Mouse (Mus musculus) MEL (cell line): ENCODE data around the gene 6430548M08Rik. TPM values are rescaled to one million over a fixed set of nuclear protein-coding genes. Genes with fewer than 3 reads are reported as not detected.

Experiments
- DNase-seq: peaks from one replicate; pipeline ENCODE4 v3.0.0; 2011; ENCODE audit warnings: low read depth, low spot score
- H3K27ac ChIP-seq: 2 replicates; pipeline ENCODE4 v1.5.1; 2012; ENCODE audit warnings: low read depth, mild to moderate bottlenecking, control low read depth, low read length, moderate library complexity; ENCODE audit not compliant: control insufficient read depth
- H3K27me3 ChIP-seq, 2 experiments: fragments of 150-350 bp in 1 of 2; sonication (generic) in 1 of 2; 2 replicates each; pipeline ENCODE4 v1.6.1; 2012; ENCODE audit warnings: low read length in 2 of 2, mild to moderate bottlenecking in 2 of 2, improper control_type of control experiment in 1 of 2, moderate library complexity in 1 of 2; ENCODE audit not compliant: insufficient read depth in 2 of 2, control insufficient read depth in 1 of 2
- H3K36me3 ChIP-seq, 2 experiments: 2 replicates each; pipeline ENCODE4 v1.6.1; 2012 to 2014; ENCODE audit warnings: low read length in 2 of 2, improper control_type of control experiment in 1 of 2, inconsistent platforms in 1 of 2, mild to moderate bottlenecking in 1 of 2; ENCODE audit not compliant: insufficient read depth in 2 of 2, control insufficient read depth in 1 of 2
- H3K4me1 ChIP-seq, 2 experiments: fragments of 150-350 bp in 1 of 2; sonication (generic) in 1 of 2; 2 replicates each; pipeline ENCODE4 v1.6.1; 2012; ENCODE audit warnings: low read length in 2 of 2, improper control_type of control experiment in 1 of 2, mild to moderate bottlenecking in 1 of 2; ENCODE audit not compliant: insufficient read depth in 2 of 2, control insufficient read depth in 1 of 2
- H3K4me3 ChIP-seq, 2 experiments: fragments of 150-350 bp in 1 of 2; sonication (generic) in 1 of 2; 2 replicates each; pipeline ENCODE4 v1.5.1; 2012; ENCODE audit warnings: low read depth in 2 of 2, low read length in 2 of 2, mild to moderate bottlenecking in 2 of 2, moderate library complexity in 2 of 2, control low read depth in 1 of 2, improper control_type of control experiment in 1 of 2; ENCODE audit not compliant: control insufficient read depth in 1 of 2, insufficient read depth in 1 of 2
- H3K79me2 ChIP-seq: 2 replicates; pipeline ENCODE4 v1.6.1; 2012; ENCODE audit warnings: mild to moderate bottlenecking, low read length, moderate library complexity; ENCODE audit not compliant: control insufficient read depth, poor library complexity, insufficient read depth
- H3K9ac ChIP-seq: 2 replicates; pipeline ENCODE4 v1.6.1; 2012; ENCODE audit warnings: low read depth, mild to moderate bottlenecking, control low read depth, low read length, moderate library complexity; ENCODE audit not compliant: control insufficient read depth, poor library complexity, severe bottlenecking
- H3K9me3 ChIP-seq: fragments of 150-350 bp; sonication (generic); replicated peaks from 2 replicates; pipeline ENCODE4 v1.6.1; 2012; ENCODE audit warnings: mild to moderate bottlenecking, low read length, improper control_type of control experiment, moderate library complexity; ENCODE audit not compliant: insufficient read depth
- CHD1 ChIP-seq: IDR thresholded peaks from 2 replicates; pipeline ENCODE4 v1.6.1; 2012; ENCODE audit warnings: low read depth, mild to moderate bottlenecking, inconsistent platforms, low read length, improper control_type of control experiment
- CTCF ChIP-seq, 3 experiments: IDR thresholded peaks in 2 of 3; conservative IDR thresholded peaks in 1 of 3; 2 replicates each; pipeline ENCODE4 v1.5.1; 2011 to 2012; ENCODE audit warnings: low read length in 3 of 3, low read depth in 2 of 3, mild to moderate bottlenecking in 2 of 3, improper control_type of control experiment in 1 of 3, inconsistent platforms in 1 of 3, mixed read lengths in 1 of 3, moderate library complexity in 1 of 3; ENCODE audit not compliant: control insufficient read depth in 1 of 3, insufficient read depth in 1 of 3, poor library complexity in 1 of 3, severe bottlenecking in 1 of 3
- E2F4 ChIP-seq: IDR thresholded peaks from 2 replicates; pipeline ENCODE4 v1.6.1; 2011; ENCODE audit warnings: low read depth, low read length, improper control_type of control experiment, borderline replicate concordance
- EP300 ChIP-seq, 2 experiments: IDR thresholded peaks; 2 replicates each; pipeline ENCODE4 v1.6.1; 2011; ENCODE audit warnings: improper control_type of control experiment in 2 of 2, low read length in 2 of 2, low read depth in 1 of 2, mild to moderate bottlenecking in 1 of 2
- GATA1 ChIP-seq: IDR thresholded peaks from 2 replicates; pipeline ENCODE4 v1.6.1; 2011; ENCODE audit warnings: low read depth, low read length, improper control_type of control experiment
- KAT2A ChIP-seq: conservative IDR thresholded peaks from 2 replicates; pipeline ENCODE4 v1.6.1; 2012; ENCODE audit warnings: low read depth, low read length, improper control_type of control experiment, inconsistent platforms
- MEF2A ChIP-seq: IDR thresholded peaks from 2 replicates; pipeline ENCODE4 v1.6.1; 2014; ENCODE audit warnings: low read depth, mild to moderate bottlenecking, inconsistent platforms, low read length, improper control_type of control experiment; ENCODE audit not compliant: poor library complexity, insufficient replicate concordance, severe bottlenecking; ENCODE audit errors: extremely low read depth
- NELFE ChIP-seq: IDR thresholded peaks from 2 replicates; pipeline ENCODE4 v1.6.1; 2011; ENCODE audit warnings: low read depth, low read length, improper control_type of control experiment
- RAD21 ChIP-seq: IDR thresholded peaks from 2 replicates; pipeline ENCODE4 v1.6.1; 2011; ENCODE audit warnings: mild to moderate bottlenecking, low read depth, low read length, improper control_type of control experiment
- SIN3A ChIP-seq: IDR thresholded peaks from 2 replicates; pipeline ENCODE4 v1.6.1; 2012; ENCODE audit warnings: low read length, improper control_type of control experiment, inconsistent platforms
- SMC3 ChIP-seq: IDR thresholded peaks from 2 replicates; pipeline ENCODE4 v1.6.1; 2011; ENCODE audit warnings: low read depth, low read length, improper control_type of control experiment
- TBP ChIP-seq: IDR thresholded peaks from 2 replicates; pipeline ENCODE4 v1.8.0; 2011; ENCODE audit warnings: low read depth, low read length, improper control_type of control experiment
- USF1 ChIP-seq: IDR thresholded peaks from 2 replicates; pipeline ENCODE4 v1.6.1; 2014; ENCODE audit warnings: low read depth, mild to moderate bottlenecking, inconsistent platforms, low read length, improper control_type of control experiment, moderate library complexity
- ZC3H11A ChIP-seq: IDR thresholded peaks from 2 replicates; pipeline ENCODE4 v1.6.1; 2012; ENCODE audit warnings: low read depth, mild to moderate bottlenecking, inconsistent platforms, low read length, improper control_type of control experiment
- ZKSCAN1 ChIP-seq: IDR thresholded peaks from 2 replicates; pipeline ENCODE4 v1.6.1; 2012; ENCODE audit warnings: low read depth, mild to moderate bottlenecking, inconsistent platforms, low read length, improper control_type of control experiment, moderate library complexity
- polyA plus RNA-seq, 2 experiments: library from polyadenylated mRNA; stranded (reverse) in 1 of 2; unstranded in 1 of 2; fragments of >175 nt in 1 of 2; fragments of >200 nt in 1 of 2; gene quantifications; 2 replicates each; pipeline versions ENCODE4 v1.2.1 to v1.2.4; 2012; ENCODE audit warnings: low replicate concordance in 2 of 2, low read depth in 1 of 2; ENCODE audit not compliant: insufficient read length in 2 of 2, insufficient read depth in 1 of 2, missing spikeins in 1 of 2
- total RNA-seq: library from RNA; depleted of rRNA; stranded (reverse); fragments of 300-350 nt; gene quantifications from 2 replicates; pipeline ENCODE4 v1.2.3, GENCODE M21; 2012

Gene 6430548M08Rik
- total and polyA plus RNA-seq, 3 experiments, result 0.96 to 1.9 TPM; not detected in 1

DNA sequence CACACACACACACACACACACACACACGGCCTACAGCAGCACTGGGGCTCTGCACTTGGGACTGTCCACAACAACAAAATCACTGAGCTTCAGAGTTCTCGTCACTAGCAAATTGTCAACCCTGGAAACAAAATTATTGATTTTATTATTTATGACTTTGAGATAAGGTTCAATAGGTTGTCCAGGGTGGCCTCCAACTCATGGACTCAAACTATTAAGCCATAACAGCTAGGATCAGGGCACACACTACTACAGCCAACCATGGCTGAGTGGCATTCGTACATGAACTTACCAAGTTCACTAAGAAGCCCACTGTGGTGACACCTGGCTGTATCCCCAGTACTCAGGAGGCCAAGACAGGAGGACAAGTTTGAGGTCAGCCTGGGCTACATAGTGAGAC, 20.8 kb upstream of the 6430548M08Rik start:
- no peaks in the 10 kb centered on the region for H3K9me3 ChIP-seq
- H3K4me1 ChIP-seq, result no peaks in the 10 kb centered on the region
- H3K27me3 ChIP-seq, result no peaks in the 10 kb centered on the region
- no peaks in the 10 kb centered on the region; a peak in 1 of 4 replicates for H3K36me3 ChIP-seq
- H3K9ac ChIP-seq, result no peak overlapping the region
- no peak overlapping the region for H3K27ac ChIP-seq
- no peak for DNase-seq
- no peak overlapping the region for H3K4me3 ChIP-seq
- no peaks in the 10 kb centered on the region; the same call in 1 of the 2 replicates for H3K79me2 ChIP-seq
- TF ChIP-seq CHD1, result no peak
- TF ChIP-seq TBP, result no peak
- TF ChIP-seq ZKSCAN1, result no peak
- TF ChIP-seq SIN3A, result no peak
- TF ChIP-seq E2F4, result no peak
- TF ChIP-seq GATA1, result no peak
- TF ChIP-seq USF1, result no peak
- no peak for TF ChIP-seq CTCF (IDR thresholded peaks at IDR 0.05 in 2 of 3, conservative IDR thresholded peaks at IDR 0.05 in 1 of 3; ENCODE audit: control insufficient read depth in 1 of 3, insufficient read depth in 1 of 3, low read depth in 2 of 3, low read length in 3 of 3, poor library complexity in 1 of 3, severe bottlenecking in 1 of 3)
- no peak for TF ChIP-seq ZC3H11A
- TF ChIP-seq SMC3, result no peak
- TF ChIP-seq NELFE, result no peak
- TF ChIP-seq KAT2A, result no peak
- no peak for TF ChIP-seq RAD21

DNA sequence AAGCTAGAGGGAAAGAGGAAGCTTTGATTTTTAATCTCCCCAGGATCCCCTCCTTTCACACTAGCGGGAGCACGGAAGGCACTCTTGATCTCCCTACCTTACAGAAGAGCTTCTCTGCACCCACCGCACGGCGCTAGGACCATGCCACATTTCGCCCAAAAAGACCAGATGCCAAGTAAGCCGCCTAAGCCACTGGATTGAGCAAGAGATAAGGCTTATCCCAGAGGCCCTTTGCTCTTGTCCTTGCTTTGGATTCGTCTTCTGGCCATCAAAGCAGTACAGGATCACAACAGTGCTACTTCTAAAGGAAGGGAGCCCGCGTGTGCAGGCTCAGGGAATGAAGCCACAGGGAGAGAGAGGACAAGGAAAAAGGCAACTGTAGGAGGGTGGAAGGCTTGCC, 19.2 kb upstream of the 6430548M08Rik start:
- H3K27me3 ChIP-seq, result no peaks in the 10 kb centered on the region
- TF ChIP-seq MEF2A, result no peak
- peak; percentile 79; the same call in 1 of the 2 replicates for TF ChIP-seq TBP
- TF ChIP-seq CHD1, result no peak
- TF ChIP-seq, all 39 proteins: peak for 1
- Histone ChIP-seq H3K79me2 (peaks cover 4% of the 10 kb centered on the region; the same call in 1 of the 2 replicates), H3K27ac (no peak overlapping the region), H3K9ac (no peak overlapping the region), H3K9me3 (no peaks in the 10 kb centered on the region), H3K4me3 (no peak overlapping the region), H3K36me3 (no peaks in the 10 kb centered on the region; a peak in 1 of 4 replicates), H3K4me1 (no peaks in the 10 kb centered on the region)
- peak; percentile 26 for DNase-seq

DNA sequence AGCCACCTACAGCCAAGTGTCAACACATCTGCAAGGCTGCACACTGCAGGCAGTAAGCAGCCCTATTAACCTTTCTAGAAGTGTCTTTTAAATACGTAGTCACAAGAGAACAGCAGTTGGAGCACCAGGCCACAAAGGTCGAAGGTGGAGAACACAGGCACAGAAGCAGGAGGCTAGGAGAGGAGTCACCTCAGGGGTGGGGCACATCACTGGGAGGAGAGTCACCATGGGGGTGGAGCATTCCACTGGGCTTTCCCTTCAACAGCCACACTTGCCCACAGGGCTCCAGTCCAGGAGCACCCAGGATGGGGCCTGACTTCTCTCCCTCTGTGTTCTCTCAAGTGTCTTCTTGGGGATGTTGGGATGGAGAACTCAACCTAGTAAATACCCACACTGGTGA, 17.5 kb upstream of the 6430548M08Rik start:
- H3K9ac ChIP-seq, result no peak overlapping the region
- no peaks in the 10 kb centered on the region for H3K27me3 ChIP-seq
- H3K4me1 ChIP-seq, result peaks cover 0 to 4% of the 10 kb centered on the region in 2 experiments; a peak in 1 of 4 replicates
- H3K36me3 ChIP-seq, result peaks cover 0 to 4% of the 10 kb centered on the region in 2 experiments; a peak in 3 of 4 replicates
- H3K79me2 ChIP-seq, result peaks cover 16% of the 10 kb centered on the region
- H3K4me3 ChIP-seq, result no peak overlapping the region
- no peaks in the 10 kb centered on the region for H3K9me3 ChIP-seq
- no peak for DNase-seq
- TF ChIP-seq E2F4, result no peak
- no peak for TF ChIP-seq EP300 (IDR thresholded peaks at IDR 0.05; ENCODE audit: low read depth in 1 of 2, low read length in 2 of 2)
- no peak overlapping the region for H3K27ac ChIP-seq
